Mouse (Mus musculus) heart, adult 2 months (tissue): ENCODE measurements around the gene Atg2a.

Experiments used
- CTCF ChIP-seq: fragments of 200-600 bp; IDR thresholded peaks from 2 replicates; pipeline ENCODE4 v1.8.1; 2022; ENCODE audit warnings: antibody characterized with exemption, mild to moderate bottlenecking, moderate library complexity
- EP300 ChIP-seq: fragments of 200-500 bp; IDR thresholded peaks from 2 replicates; pipeline ENCODE4 v1.6.1; 2011; ENCODE audit warnings: low read depth, low read length, control low read depth; ENCODE audit not compliant: insufficient read depth

GRCm38 (mm10) chr19:6299450-6300267 lies 58.2 kb downstream of the Atg2a start:
- TF ChIP-seq CTCF (no peak), EP300 (peak; percentile 56; the same call in 1 of the 2 replicates)
